Comparison of ENCODE assay signal across 9 mouse cellular contexts in the genomic region with DNA sequence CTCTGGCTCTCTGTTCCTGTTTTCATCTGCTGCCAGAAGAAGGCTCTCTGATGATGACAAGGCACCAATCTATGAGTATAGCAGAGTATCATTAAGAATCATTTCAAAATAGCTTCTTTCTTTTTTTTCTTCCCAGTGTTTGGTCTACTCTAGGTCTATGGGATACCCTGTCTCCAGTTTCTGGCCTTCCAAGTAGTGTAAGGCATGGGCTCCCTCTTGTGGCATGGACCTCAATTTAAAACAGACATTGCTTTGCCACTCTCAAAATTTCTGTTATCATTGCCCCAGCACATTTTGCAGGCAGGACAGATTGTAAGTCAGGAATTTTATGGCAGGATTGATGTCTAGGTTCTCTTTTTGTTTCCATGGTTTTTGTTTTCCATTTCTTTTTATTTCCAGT.
DNase-seq lines count a peak whose midpoint lies in the region; ATAC-seq and TF ChIP-seq lines count a peak whose summit lies in the region.
"Had no signal": no experiment of that assay in that cellular context is flagged by ENCODE, and none has a peak within 500 bp of the region (broad histone marks: within the 10 kb centered on the region; RNA-seq: fewer than 3 reads in every experiment).

No protein-coding gene starts in this region.

- H3K4me1 ChIP-seq in hindbrain, embryonic 11.5 days (replicated peaks; ENCODE audit: control insufficient read depth, insufficient read depth, low read length), result no peaks in the 10 kb centered on the region
- H3K4me1 ChIP-seq in hindbrain, embryonic 13.5 days (replicated peaks), result no peaks in the 10 kb centered on the region
- H3K4me1 ChIP-seq in heart, embryonic 12.5 days (replicated peaks), result no peaks in the 10 kb centered on the region
- H3K4me1 ChIP-seq: lung, embryonic 15.5 days had no signal

- peak; percentile 55 for DNase-seq in hindbrain, embryonic 11.5 days (ENCODE audit: low spot score)
- peak; percentile 6 for DNase-seq in 416B (ENCODE audit: low read depth)
- DNase-seq in brain, embryonic 14.5 days (ENCODE audit: low read depth), result peak; percentile 77
- peak; percentile 21 for DNase-seq in forelimb bud, embryonic 11.5 days (ENCODE audit: low read depth, low spot score)
- peak; percentile 1 for DNase-seq in lung, postnatal 36 days
- DNase-seq in T-cell, adult 2 months (ENCODE audit: low spot score), result no peak

- TF ChIP-seq POLR2A in brain, embryonic 14.5 days (IDR thresholded peaks at IDR 0.05; ENCODE audit: borderline replicate concordance, extremely low read depth, insufficient read depth, insufficient read length, poor library complexity, severe bottlenecking), result no peak

- no peak overlapping the region for H3K4me3 ChIP-seq in hindbrain, embryonic 11.5 days (ENCODE audit: low read depth, low read length)
- no peak overlapping the region for H3K4me3 ChIP-seq in hindbrain, embryonic 13.5 days
- no peak overlapping the region for H3K4me3 ChIP-seq in heart, embryonic 12.5 days
- H3K4me3 ChIP-seq: lung, embryonic 15.5 days had no signal

- H3K9me3 ChIP-seq in hindbrain, embryonic 11.5 days (ENCODE audit: control insufficient read depth, low read length), result no peaks in the 10 kb centered on the region
- H3K9me3 ChIP-seq in hindbrain, embryonic 13.5 days, result no peaks in the 10 kb centered on the region
- no peaks in the 10 kb centered on the region for H3K9me3 ChIP-seq in heart, embryonic 12.5 days (replicated peaks)
- H3K9me3 ChIP-seq: lung, embryonic 15.5 days had no signal

- ATAC-seq in hindbrain, embryonic 11.5 days (ENCODE audit: low FRiP score), result no peak
- no peak for ATAC-seq in hindbrain, embryonic 13.5 days (ENCODE audit: low FRiP score)
- ATAC-seq in heart, embryonic 12.5 days (ENCODE audit: insufficient number of reproducible peaks, low FRiP score), result no peak

- TF ChIP-seq CTCF in brain, embryonic 14.5 days (IDR thresholded peaks at IDR 0.05; ENCODE audit: borderline replicate concordance, extremely low read depth, insufficient read depth, insufficient read length), result peak; percentile 51; the same call in 1 of the 2 replicates

- H3K27ac ChIP-seq in hindbrain, embryonic 11.5 days (ENCODE audit: low read depth, low read length), result no peak overlapping the region
- H3K27ac ChIP-seq in hindbrain, embryonic 13.5 days, result no peak overlapping the region
- no peak overlapping the region for H3K27ac ChIP-seq in heart, embryonic 12.5 days (ENCODE audit: poor library complexity, severe bottlenecking)
- H3K27ac ChIP-seq: lung, embryonic 15.5 days had no signal

- H3K4me2 ChIP-seq in hindbrain, embryonic 11.5 days (replicated peaks; ENCODE audit: low read depth, low read length), result no peak overlapping the region
- no peak overlapping the region for H3K4me2 ChIP-seq in hindbrain, embryonic 13.5 days
- H3K4me2 ChIP-seq in heart, embryonic 12.5 days, result no peak overlapping the region
- H3K4me2 ChIP-seq: lung, embryonic 15.5 days had no signal

- no peaks in the 10 kb centered on the region for H3K27me3 ChIP-seq in hindbrain, embryonic 11.5 days (ENCODE audit: control insufficient read depth, insufficient read depth, low read length)
- no peaks in the 10 kb centered on the region for H3K27me3 ChIP-seq in hindbrain, embryonic 13.5 days
- no peaks in the 10 kb centered on the region for H3K27me3 ChIP-seq in heart, embryonic 12.5 days (replicated peaks)
- H3K27me3 ChIP-seq: lung, embryonic 15.5 days had no signal

- H3K36me3 ChIP-seq in hindbrain, embryonic 11.5 days (ENCODE audit: control insufficient read depth, insufficient read depth, low read length), result no peaks in the 10 kb centered on the region
- no peaks in the 10 kb centered on the region for H3K36me3 ChIP-seq in hindbrain, embryonic 13.5 days
- no peaks in the 10 kb centered on the region for H3K36me3 ChIP-seq in heart, embryonic 12.5 days
- H3K36me3 ChIP-seq: lung, embryonic 15.5 days had no signal

- no peak overlapping the region for H3K9ac ChIP-seq in hindbrain, embryonic 11.5 days (ENCODE audit: low read depth, low read length)
- H3K9ac ChIP-seq in hindbrain, embryonic 13.5 days, result no peak overlapping the region
- no peak overlapping the region for H3K9ac ChIP-seq in heart, embryonic 12.5 days
- H3K9ac ChIP-seq: lung, embryonic 15.5 days had no signal
